Mouse (Mus musculus) spleen, adult 18-20 months (tissue): ENCODE measurements around the gene Igtp.
"Not testable (repeated sequence)": the region's sequence is repeated elsewhere in the genome, so short reads cannot be mapped to it uniquely, and the experiment has no call there.

Experiments
- DNase-seq, 2 experiments: peaks; one replicate each; pipeline ENCODE4 v3.0.0; 2022; ENCODE audit warnings: mixed read lengths in 2 of 2

Gene Igtp

DNA sequence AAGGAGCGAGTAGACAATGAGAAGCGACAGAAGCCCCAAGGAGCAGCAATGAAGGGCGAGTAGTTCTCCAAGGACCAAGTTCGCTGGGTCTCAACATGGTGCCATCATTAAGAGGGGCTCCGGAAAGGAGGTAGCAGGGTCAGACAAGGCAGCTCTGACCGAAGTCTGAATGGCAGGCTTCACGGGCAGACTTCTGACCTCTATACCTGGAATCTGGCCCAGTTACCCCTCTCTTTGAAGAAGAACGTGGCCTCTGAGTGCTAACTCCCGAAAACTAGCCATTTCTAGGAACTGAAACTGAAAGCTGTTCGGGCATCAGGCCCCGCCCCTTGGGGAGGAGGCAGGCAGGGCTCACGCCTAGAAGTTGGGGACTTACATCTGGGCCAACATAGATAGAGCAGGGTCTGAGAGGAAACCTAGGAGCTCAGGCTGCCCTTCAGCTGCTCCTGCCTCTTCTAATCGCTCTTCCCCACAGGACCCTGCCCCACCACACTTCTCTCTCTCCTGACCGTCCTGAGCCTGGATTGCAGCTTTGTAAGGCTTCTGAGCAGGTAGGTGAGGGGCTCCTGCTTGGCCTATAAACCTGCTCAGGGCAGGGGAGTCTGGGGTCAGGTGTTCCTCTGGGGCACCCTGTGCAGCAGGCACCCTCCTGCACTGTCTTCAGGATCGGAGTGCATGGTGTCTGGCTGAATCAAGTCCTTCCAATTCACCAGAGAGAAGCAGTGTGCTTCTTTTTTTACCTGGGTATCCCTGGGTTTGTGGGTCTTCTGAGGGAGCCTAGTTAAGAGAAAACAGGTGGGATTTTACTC, at the start of gene Igtp, which contains the start of gene Irgm2:
TSS of gene Igtp (plus strand) at position 328 of the 809 bp plus-strand sequence.
TSS of gene Irgm2 (plus strand) at position 390 of the 809 bp plus-strand sequence.
- DNase-seq, result peak; percentile 82 to 90

GRCm38 (mm10) chr11:58155458-58155857, 43.9 kb upstream of the Igtp start:
- no peak for DNase-seq

GRCm38 (mm10) chr11:58156871-58157270, 42.5 kb upstream of the Igtp start:
- no peak for DNase-seq

GRCm38 (mm10) chr11:58165072-58165471, 34.3 kb upstream of the Igtp start:
- DNase-seq, result no peak

GRCm38 (mm10) chr11:58167822-58168166, 31.6 kb upstream of the Igtp start:
- no peak for DNase-seq

- peak; percentile 73 to 87 for DNase-seq
Observed at GRCm38 (mm10) chr11:58168167-58168915, 31.0 kb upstream of the Igtp start, which contains the start of gene Gemin5. Gene Gemin5 (minus strand): TSS chr11:58168539.

DNA sequence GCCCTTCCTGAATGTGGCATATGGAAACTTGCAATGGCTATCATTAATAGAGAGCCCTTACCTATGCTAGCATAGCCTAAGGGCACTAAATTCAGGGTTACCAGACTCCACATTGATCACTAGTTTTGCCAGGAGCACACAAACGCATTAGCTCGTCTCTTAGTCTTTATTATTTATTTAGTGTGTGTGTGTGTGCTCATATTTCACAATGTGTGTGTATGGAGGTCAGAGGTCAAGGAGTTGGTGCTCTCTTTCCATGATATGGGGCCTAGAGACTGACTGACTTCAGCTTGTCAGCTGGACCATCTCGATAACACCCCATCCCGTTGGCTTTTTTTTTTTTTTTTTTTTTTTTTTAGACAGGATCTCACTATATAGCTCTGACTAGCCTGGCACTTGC, 29.7 kb upstream of the Igtp start:
- DNase-seq, result no peak

GRCm38 (mm10) chr11:58171459-58172091, 27.8 kb upstream of the Igtp start, which contains the start of gene Mrpl22:
Gene Mrpl22 (plus strand): TSS chr11:58171661.
- DNase-seq, result peak; percentile 87 to 93

DNA sequence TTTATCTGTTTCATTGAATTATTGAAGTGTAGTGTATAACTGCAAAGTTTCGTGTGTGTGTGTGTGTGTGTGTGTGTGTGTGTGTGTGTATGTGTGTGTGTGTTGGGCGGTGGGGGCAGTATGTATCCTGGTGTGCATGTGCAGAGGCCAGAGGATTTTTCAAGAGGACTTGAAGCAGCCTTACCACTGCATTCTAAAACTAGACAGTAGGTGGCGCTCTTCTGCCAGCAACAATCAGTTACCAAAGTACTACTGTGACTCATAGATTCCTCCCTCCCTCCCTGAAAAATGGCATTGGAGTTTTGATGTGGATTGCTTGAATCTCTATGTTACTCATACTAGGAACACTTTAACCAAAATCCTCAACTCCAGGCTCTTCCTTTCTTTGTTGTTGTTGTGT, 19.8 kb upstream of the Igtp start:
- peak; percentile 29 to 66 for DNase-seq

- not testable (repeated sequence) for DNase-seq
Observed at GRCm38 (mm10) chr11:58179986-58180385, 19.4 kb upstream of the Igtp start.

- DNase-seq, result no peak
Observed at GRCm38 (mm10) chr11:58180756-58181155, 18.6 kb upstream of the Igtp start.

GRCm38 (mm10) chr11:58183579-58183978, 15.8 kb upstream of the Igtp start:
- peak in 1 of 2 experiments; percentile 40 for DNase-seq

DNA sequence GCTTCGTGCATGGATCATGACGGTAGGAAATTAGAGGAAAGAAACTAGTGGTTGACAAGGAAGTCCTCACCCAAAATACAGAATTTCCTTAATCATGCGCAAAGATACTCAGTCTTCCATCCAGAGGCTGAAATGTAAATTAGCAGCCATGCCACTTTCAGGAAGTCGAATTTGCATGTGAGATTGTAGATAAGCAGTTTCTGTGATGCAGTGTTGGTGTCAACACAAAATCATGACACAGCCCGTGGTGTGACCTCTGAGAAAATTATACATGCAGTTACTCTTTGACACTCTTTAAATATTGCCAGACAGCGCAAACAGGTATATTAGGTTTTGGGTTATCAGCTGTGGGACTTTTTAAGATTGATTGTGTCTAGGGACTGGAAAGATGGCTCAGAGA, 9.7 kb upstream of the Igtp start:
- no peak for DNase-seq

- DNase-seq, result no peak
Observed at GRCm38 (mm10) chr11:58193326-58193725, 6.0 kb upstream of the Igtp start.

DNA sequence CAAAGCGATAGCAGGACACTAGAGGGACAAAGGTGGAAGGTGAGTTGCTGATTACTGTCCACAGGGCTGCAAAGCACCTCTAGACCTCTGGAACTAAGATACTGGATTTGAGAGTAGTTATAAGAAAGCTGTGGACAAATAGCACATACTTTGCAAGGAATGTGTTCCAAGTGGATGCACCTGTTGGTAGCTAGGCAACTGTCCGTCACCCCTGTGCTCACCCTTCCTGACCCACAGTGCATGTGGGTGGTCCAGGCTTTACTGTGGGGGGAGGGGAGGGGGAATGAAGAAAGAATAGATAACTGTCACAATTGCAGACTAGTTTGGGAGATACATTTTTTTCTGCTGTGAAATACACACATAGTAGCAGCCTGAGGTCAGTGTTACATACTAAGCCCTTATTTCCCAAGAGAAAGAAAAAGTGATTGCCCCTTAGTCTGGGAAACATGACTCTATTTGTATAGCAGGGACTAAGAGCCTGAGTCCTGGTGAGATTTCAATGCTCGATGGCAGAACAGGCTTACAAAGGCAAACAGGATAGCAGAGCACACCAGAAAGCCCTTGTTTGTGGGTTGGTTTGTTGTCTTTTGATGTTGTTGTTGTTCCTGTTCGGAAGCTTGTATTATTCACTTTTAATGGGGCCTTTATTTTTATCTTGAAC, 5.4 kb upstream of the Igtp start:
- no peak for DNase-seq

DNA sequence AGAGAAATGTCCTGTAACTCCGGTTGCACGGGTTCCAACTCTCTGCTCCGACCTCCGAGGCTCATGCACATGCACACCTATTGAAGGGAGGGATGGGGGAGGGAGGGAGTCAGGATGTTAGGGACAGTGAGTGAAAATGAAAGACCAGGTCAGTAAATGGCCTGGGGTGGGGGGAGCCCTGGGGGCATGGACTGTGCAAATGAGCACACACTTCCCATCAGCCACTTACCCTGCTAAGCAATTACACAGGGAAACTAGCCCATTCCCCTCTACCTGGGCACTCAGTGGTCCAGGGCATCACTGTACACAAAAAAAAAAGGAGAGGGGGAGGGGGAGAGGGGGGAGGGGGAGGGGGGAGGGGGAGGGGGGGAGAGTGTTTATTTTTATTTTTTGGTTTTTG, 693 bp upstream of the Igtp start:
- DNase-seq, result no peak

DNA sequence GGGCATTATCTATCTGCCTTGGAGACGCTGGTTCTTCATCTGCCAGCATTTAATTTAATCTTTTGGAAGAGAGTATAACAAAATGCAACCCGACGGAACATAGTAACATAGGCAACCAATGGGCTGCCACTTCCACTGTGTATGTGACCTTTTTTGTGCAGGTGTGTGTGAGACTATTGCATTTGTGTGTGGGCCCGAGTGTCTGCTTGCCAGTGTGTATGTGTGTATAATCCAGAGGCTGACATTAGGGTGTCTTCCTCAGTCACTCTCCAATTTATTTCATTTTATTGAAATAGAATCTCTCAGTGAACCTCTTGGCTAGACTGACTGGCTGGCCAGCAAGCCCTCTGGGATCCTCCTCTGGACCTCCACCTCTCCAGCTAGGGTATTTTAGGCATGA, 870 bp downstream of the Igtp start:
- no peak for DNase-seq

GRCm38 (mm10) chr11:58201052-58201451, 1.7 kb downstream of the Igtp start:
- DNase-seq, result no peak

GRCm38 (mm10) chr11:58210321-58210886, 11.0 kb downstream of the Igtp start:
- no peak for DNase-seq

DNA sequence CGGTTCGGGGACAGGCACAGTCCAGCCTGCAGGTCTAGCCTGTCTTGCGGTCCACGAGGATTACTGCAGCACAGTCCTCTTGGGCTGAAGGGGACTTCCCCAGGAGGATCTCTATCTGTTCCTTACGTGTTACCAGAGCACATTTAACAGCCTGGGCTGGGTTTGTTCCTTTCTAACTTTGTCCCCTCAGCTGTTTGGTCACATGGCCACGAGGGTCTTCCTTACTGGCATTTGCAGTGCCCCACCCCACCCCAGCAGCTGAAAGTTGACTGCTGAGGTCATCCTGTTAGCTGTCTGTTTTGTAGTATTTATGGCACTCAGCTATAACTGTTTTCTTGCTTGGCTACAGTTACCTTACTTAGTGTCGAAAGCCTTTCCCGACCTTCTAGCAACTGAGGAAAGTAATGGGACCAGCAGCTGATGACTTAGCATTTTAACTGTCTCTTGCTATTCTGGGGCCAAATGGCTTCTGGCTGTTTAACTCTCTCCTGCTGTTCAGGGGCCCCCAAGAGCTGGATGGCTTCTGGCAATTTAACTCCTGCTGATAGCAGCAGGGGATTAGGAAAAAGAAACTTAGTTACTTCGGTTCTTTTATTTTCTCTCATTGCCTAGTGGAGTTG, 11.8 kb downstream of the Igtp start:
- no peak for DNase-seq

DNA sequence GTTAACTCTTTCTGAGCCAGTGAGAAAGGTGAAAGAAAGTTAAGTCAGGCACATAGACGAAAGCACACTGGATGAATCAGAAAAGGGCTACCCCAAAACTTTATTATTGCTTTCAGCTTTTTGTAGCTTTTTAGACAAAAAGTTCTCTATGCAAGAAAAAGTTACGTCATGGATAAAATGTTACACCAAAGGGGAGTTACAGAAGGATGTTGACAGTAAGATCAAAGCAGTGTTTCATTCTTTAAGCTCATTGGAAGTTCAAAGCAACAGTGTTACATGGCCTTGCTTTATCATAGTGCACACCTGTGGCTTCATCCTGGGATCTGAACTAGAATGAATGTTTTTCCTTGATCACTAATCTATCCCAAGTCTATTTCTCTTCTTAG, 12.3 kb downstream of the Igtp start:
- DNase-seq, result no peak
